Mouse (Mus musculus) cerebellum, adult 18-20 months (tissue): ENCODE results near the gene Sept11.

ENCODE experiments used
- DNase-seq, 2 experiments: peaks; one replicate each; pipeline ENCODE4 v3.0.0; 2021

Gene Sept11

DNA sequence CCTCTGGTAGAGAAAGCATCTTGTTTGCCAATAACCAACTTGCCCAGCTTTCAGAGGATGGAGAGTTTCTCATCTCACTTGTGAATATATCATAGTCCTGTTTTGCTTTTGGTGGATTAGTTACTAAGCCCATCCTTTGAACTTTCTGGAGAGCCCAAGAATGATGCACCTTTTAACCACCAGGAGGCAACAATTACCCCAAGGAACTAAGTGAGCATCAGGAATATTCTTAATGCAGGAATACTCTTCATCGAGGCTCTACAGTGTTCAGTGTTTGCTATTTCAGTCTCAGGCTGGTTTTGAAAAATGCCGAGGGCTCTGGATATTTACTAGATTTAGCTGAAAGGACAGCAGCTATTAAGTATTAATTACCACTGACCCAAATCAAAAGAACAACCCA lies 87.0 kb downstream of the Sept11 start:
- DNase-seq = peak in 1 of 2 experiments; percentile 30

DNA sequence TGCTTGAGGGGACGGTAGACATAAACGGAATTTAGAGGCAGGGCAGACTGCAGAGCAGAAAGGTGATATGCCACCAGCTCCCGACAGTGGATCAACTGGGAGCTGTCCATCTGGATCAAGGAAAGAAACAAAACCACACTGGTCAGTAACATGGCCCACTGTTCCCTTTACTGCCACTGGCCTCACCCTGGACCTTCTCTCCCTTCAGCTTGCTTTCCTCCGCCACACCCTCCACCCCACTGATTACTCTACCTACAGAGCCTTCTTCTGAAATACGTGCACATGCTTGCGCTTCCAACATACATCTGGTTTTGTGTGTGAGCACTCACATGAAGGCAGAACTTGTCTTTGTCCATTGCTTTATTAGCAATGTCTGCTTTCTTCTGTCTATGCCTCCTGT lies 90.1 kb downstream of the Sept11 start:
- no peak for DNase-seq

DNA sequence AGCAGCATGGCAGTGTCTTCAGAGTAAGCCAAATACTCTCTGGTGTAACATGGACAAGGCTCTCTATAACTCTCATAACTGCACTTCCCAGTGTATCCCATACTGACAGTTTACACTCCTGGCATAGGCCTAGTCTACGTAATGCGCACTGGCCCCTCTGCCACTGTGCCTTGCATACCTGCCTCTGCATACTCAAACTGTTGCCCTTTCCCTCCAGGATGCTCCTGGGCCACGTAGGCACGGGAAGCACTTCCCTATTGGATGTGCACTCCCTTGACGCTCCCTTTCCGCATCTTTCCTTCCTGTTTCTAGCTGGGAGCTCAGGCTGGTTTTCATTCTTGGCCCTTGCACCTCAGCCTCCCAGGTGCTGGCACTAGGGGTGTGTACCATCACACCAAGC lies 91.3 kb downstream of the Sept11 start:
- DNase-seq = no peak

DNA sequence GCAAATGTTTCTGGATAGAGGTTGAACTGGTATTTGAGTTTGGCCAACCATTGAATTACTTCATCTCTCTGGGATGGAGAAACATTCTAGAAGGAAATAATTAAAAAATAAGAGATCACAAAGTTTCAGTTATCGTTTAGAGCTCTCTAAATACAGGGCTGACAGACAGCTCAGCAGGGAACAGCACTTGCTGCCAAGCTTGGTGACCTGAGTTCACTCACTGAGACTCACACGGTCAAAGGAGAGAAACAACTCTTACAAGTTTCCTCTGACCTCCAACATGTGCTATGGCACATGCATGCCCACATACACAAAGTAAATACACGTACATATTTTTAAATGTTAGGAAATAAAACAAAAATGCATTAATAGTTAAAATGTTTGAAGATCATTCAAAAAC lies 96.4 kb downstream of the Sept11 start:
- peak in 1 of 2 experiments; percentile 32 for DNase-seq

DNA sequence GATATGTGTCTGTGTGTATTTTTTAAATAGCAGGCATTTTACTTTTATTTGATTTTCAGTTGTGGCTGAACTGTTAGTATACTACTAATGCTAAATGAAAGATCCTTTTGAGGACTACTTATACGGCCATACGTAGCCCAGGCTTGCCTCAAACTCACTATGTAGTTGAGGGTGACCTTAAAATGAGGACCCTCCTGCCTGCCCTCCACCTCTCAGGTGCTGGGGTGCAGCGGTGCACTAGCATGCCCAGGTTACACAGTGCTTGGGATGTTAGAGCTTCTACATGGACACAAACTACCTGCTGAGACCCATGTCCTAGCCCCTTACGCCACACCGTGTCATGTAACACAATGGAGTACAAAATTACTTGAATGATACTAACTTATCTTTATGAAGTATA lies 97.2 kb downstream of the Sept11 start:
- DNase-seq = no peak

DNA sequence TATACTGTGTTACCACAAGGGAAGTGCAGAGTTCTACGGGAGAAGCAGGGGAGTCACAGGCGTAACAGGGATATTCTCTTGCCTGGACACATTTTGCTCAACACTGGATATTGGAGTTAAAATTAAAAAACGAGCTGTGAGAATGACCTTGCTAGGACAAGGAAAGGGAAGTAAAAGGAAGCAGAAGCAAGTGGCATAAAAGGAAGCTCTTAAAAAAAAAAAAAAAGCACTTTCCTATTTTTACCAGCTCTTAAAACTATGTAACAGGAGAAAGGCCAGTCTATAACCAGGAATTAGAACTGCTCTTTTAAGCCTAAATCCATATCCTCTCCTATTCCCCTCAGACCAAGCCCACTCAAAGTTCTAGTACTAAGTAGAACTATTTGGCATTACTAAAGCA lies 105.0 kb downstream of the Sept11 start:
- DNase-seq = no peak

DNA sequence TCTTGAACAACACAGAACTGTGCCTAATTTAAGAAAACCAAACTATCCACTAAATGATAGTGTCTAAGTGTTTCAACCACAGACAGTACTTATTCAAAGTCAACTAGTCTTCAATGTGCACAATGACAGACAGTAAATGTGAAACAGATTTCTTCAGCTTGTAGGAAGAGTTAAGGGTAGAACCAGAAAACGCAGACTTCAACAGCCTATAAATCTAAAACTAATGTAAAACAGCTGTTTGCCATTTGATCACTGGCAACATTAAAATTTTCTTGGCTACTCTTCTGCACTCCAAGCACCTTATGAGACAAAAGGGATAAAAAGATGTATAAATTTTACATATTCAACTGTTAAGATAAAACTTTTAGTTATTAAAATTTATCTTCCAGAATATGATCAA lies 107.9 kb downstream of the Sept11 start:
- no peak for DNase-seq

DNA sequence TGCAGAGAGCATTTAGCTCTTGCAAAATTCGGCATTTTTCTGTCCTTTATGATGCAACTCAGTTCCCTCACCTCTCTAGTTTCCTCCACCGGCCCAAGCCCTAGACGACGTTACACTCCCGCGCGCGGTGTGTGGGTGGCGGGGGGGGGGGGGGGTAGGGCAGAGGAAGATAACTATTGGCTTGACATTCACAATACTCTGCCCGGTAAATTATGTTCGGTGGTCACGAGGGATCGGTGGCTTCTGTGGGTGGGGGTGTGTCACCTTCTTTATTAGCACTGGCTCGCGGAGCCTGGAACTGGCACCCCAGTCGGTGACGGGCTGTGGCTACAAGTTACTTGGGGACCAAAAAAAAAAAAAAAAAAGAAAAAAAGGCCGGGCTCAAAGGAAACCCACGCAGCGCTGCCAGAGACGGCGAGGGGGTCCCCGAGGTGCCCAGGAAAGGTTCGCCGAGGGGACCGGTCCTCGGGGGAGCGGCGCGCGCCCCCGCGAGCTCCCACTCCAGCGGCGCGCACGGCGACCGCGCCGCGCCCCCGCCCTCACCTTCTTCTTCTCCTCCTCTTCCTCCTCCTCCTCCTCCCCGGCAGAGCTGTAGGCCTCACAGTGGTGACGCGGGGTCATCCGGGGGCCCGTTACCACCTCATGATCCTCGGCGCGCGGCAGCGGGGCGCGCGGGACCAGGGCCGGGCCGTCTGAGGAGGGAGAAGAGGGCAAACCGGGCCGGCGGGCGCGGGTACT lies 112.3 kb downstream of the Sept11 start:
- DNase-seq = peak; percentile 66 to 70

DNA sequence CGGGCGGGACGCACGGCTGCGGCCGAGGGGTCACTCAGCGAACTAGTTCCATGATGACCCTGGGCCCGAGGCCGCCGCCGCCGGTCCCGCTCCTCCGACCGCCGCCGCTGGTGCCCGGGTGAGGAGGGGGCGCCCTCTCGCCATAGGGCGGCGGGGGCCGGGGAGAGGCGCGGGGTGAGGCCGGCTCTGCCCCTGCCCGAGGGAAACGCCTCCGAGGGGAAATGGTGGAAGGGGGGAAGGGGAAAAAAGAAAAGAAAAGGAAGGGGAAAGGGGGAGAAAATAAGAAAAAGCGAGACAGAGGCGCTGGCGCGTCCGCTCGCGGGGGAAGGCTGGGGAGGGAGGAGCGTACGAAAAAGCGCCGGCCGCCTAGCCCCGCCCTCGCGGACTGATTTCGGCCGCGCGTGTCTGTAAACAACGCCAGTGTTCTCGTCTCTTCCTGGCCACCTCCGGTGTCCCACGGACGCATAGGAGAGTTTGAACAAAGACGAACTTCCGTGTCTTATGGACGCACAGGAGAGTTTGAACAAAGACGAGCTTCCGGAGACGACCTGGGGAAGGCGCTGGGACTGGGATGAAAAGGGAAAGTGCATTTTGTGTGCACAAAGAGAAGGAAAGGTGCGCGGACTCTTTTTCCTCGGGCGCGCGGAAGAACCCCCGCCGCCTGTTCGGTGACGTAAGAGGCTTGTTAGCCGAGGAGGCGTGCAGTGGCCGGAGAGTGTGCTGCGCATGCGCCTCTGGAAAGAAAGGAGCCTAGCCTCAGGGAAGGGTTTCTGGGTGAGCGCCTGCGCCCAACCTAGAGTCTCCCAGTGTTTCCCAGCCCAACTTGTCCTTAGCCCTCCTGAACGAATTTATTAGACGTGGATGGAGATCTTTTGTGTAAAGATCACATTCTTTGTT lies 113.1 kb downstream of the Sept11 start, which contains the start of the genes Ccni and 2010109A12Rik:
Gene Ccni, minus strand, starts transcription at position 387 of the 897 bp plus-strand sequence.
Gene 2010109A12Rik, plus strand, starts transcription at position 410 of the 897 bp plus-strand sequence.
- DNase-seq = peak; percentile 94 to 97

DNA sequence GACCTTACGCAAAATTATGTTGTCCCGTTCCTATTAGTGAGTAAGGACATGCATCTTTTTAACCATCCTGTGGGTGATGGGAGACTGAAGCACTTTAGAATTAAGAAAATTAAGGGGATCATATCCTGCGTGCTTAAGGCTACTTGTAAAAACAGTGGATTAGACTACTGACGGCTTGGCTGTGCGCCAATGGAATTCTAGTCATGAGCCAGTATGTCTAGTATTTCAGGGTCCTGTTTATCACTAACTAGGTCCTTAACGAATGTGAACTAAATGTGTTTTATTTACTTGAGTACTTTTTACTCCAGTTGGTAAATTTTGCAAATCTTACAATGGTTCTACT lies 113.7 kb downstream of the Sept11 start:
- DNase-seq = peak; percentile 49 to 74

DNA sequence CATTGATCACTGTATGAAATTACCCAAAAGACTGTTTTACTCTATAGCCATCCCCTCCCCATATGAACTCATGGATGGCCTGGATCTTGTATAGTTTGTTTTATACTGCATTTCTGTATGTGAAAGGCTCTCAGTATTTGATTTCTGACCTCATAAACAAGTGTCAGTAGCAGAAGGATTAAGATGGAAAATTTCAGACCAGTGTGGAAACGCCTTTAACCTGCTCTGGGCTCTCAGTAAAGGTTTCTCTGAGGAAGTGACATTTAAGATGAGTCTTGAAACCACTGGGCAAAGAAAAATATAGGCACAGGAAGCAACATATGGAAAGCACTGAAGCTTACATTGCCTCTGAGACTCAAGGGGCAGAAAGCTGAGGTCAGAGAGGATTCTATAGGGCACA lies 114.3 kb downstream of the Sept11 start:
- DNase-seq = no peak

DNA sequence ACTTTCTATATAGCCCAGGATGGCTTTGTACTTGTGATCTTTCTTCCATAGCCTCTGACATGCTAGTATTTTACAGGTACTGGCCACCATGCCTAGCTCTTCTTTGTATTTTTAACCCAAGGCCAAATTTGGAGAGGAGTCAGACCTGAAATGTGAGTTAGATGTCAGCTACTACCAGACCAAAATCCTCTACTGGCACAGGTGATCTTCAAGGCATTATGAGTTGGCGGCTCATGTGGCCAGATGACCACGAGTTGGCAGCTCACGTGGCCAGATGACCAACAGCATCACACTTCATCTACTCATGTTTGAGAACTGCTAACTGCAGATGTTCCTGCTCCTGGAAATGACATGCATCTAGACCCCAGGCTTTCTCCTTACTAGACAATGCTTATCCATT lies 125.1 kb downstream of the Sept11 start:
- no peak for DNase-seq

DNA sequence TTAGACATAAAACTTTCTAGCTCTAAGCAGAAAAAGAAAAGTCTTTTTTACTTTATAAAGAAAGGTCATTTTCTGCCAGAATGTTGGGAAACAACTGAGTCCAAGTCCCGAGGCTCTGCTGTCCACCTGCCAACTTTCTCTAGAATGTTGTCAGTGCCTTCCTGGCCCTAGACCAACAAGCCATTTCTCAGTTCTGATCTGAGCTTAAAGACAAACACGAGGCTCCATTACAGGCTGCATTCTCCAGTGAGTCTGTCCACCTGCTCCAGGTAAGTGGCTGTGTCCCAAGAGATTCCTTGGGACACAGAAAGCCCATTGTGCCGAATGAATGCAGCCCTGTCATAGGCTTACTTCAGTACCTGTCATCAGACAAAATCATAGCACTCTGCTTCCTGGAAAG lies 128.4 kb downstream of the Sept11 start:
- peak; percentile 68 to 72 for DNase-seq

DNA sequence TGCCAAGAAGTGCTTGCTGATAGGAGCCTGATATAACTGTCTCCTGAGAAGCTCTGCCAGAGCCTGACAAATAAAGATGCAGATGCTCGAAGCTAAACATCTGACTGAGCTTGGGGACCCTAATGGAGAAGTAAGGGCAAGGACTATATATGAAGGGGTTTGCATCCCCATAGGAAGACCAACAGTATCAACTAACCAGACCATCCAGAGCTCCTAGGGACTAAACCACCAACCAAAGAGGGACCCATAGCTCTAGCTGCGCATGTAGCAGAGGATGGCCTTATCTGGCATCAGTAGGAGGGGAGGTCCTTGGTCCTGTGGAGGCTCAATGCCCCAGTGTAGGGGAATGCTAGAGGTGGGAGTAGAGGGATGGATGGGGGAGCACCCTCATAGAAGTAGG lies 131.3 kb downstream of the Sept11 start:
- DNase-seq = no peak
